Mouse (Mus musculus) liver, embryonic 16.5 days (tissue): ENCODE measurements around the gene Nup160. TPM values are rescaled to one million over a fixed set of nuclear protein-coding genes. Genes with fewer than 3 reads are reported as not detected.

Source experiments
- ATAC-seq: fragments of 200-750 bp; cut with Nextera tagmentation; 2 replicates; pipeline ENCODE4 v1.8.0; 2017; ENCODE audit warnings: low read depth, mild to moderate bottlenecking, moderate number of reproducible peaks, moderate library complexity
- H3K27ac ChIP-seq: fragments of 300-500 bp; sonication (generic); 2 replicates; pipeline ENCODE4 v1.5.1; 2014; ENCODE audit warnings: mild to moderate bottlenecking, low read length
- H3K27me3 ChIP-seq: fragments of 300-500 bp; sonication (generic); 2 replicates; pipeline ENCODE4 v1.6.1; 2014; ENCODE audit warnings: low read depth, low read length, mixed read lengths; ENCODE audit not compliant: control insufficient read depth, insufficient read depth
- H3K36me3 ChIP-seq: fragments of 300-500 bp; sonication (generic); 2 replicates; pipeline ENCODE4 v1.6.1; 2014; ENCODE audit warnings: mild to moderate bottlenecking; ENCODE audit not compliant: control insufficient read depth, insufficient read depth
- H3K4me1 ChIP-seq: fragments of 300-500 bp; sonication (generic); 2 replicates; pipeline ENCODE4 v1.6.1; 2014; ENCODE audit warnings: low read depth, low read length, mixed read lengths; ENCODE audit not compliant: control insufficient read depth
- H3K4me2 ChIP-seq: fragments of 300-500 bp; sonication (generic); 2 replicates; pipeline ENCODE4 v1.6.1; 2014; ENCODE audit warnings: low read depth, low read length, mixed read lengths
- H3K4me3 ChIP-seq: fragments of 300-500 bp; sonication (generic); 2 replicates; pipeline ENCODE4 v1.5.1; 2014; ENCODE audit warnings: low read depth, mild to moderate bottlenecking, low read length
- H3K9ac ChIP-seq: fragments of 300-500 bp; sonication (generic); 2 replicates; pipeline ENCODE4 v1.6.1; 2014; ENCODE audit warnings: low read depth, low read length
- H3K9me3 ChIP-seq: fragments of 300-500 bp; sonication (generic); replicated peaks from 2 replicates; pipeline ENCODE4 v1.6.1; 2016; ENCODE audit warnings: low read length; ENCODE audit not compliant: control insufficient read depth
- WGBS: fragments of 180-500 bp; shearing (Covaris S2); extraction: QIAGEN DNeasy Blood & Tissue Kit; methylation state at CpG from one replicate; pipeline ENCODE4 v1.1.7; 2014; ENCODE audit not compliant: insufficient replicate concordance; 5-methylcytosine and 5-hydroxymethylcytosine counted together
- polyA plus RNA-seq: library from polyadenylated mRNA; unstranded; fragments of >200 nt; fragmentation: Nextera tagmentation; extraction: Ambion mirVana; gene quantifications from 2 replicates; pipeline ENCODE4 v1.2.1, GENCODE M21; 2015

Gene Nup160
- polyA plus RNA-seq, 1 experiment from 2014 or later = 27.6 TPM

DNA sequence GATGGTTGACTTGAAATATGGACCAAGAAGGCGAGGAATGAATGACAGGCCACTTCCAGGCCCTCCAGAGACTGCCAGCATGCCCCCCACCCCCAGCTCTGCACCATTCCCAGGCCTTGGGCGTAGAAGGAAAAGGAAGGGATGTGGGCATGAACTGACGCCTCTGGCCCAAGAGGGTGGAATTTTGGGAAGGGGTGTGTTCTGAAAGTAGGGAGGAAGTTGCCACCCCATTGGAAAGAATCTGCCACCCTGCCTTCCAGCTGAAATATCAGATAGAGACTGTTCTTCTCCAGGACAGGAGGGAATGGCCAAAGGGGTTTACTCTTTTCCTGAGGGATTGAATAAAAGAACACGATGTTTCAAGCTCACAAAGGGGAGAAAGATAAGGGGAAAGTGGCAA, 18.4 kb upstream of the Nup160 start:
- no peaks in the 10 kb centered on the region for H3K27me3 ChIP-seq
- no peak for ATAC-seq
- no peaks in the 10 kb centered on the region for H3K36me3 ChIP-seq
- no peak overlapping the region for H3K4me2 ChIP-seq
- peaks cover 34% of the 10 kb centered on the region for H3K4me1 ChIP-seq
- H3K4me3 ChIP-seq = no peak overlapping the region
- H3K27ac ChIP-seq = no peak overlapping the region
- whole genome bisulfite sequencing = 51% methylated on average over 4 of the region's 4 CpGs
- H3K9ac ChIP-seq = no peak overlapping the region
- no peaks in the 10 kb centered on the region for H3K9me3 ChIP-seq

- Histone ChIP-seq H3K27ac (no peak overlapping the region), H3K9me3 (no peaks in the 10 kb centered on the region), H3K27me3 (no peaks in the 10 kb centered on the region), H3K4me3 (no peak overlapping the region), H3K4me1 (peaks cover 34% of the 10 kb centered on the region), H3K4me2 (no peak overlapping the region), H3K9ac (no peak overlapping the region), H3K36me3 (no peaks in the 10 kb centered on the region)
- no peak for ATAC-seq
- WGBS = 64% methylated on average over 1 of the region's 1 CpGs
Observed at GRCm38 (mm10) chr2:90659016-90659415, 18.0 kb upstream of the Nup160 start.

- Histone ChIP-seq H3K4me3 (no peak overlapping the region), H3K27me3 (no peaks in the 10 kb centered on the region), H3K36me3 (no peaks in the 10 kb centered on the region), H3K9me3 (no peaks in the 10 kb centered on the region), H3K4me1 (peaks cover 34% of the 10 kb centered on the region), H3K27ac (no peak overlapping the region; the same call in 1 of the 2 replicates), H3K9ac (no peak overlapping the region), H3K4me2 (no peak overlapping the region)
- WGBS = 74% methylated on average over 3 of the region's 3 CpGs
- no peak for ATAC-seq
Observed at GRCm38 (mm10) chr2:90659639-90660038, 17.4 kb upstream of the Nup160 start.

GRCm38 (mm10) chr2:90660947-90661346, 16.1 kb upstream of the Nup160 start:
- WGBS = 25% methylated on average over 1 of the region's 1 CpGs
- Histone ChIP-seq H3K9ac (0 out of 2 replicates have a peak overlapping the region, but pooled peaks have one; percentile 14), H3K4me2 (peak overlapping the region; percentile 43), H3K36me3 (no peaks in the 10 kb centered on the region), H3K4me3 (no peak overlapping the region), H3K27ac (peak overlapping the region; percentile 90), H3K4me1 (peaks cover 34% of the 10 kb centered on the region), H3K27me3 (no peaks in the 10 kb centered on the region), H3K9me3 (no peaks in the 10 kb centered on the region)
- peak; percentile 54 for ATAC-seq

- no peaks in the 10 kb centered on the region for H3K36me3 ChIP-seq
- H3K9ac ChIP-seq = peak overlapping the region; percentile 44
- peak overlapping the region; percentile 90 for H3K27ac ChIP-seq
- WGBS = 4% methylated on average over 3 of the region's 3 CpGs
- no peaks in the 10 kb centered on the region for H3K27me3 ChIP-seq
- no peak overlapping the region for H3K4me3 ChIP-seq
- H3K9me3 ChIP-seq = no peaks in the 10 kb centered on the region
- peaks cover 34% of the 10 kb centered on the region for H3K4me1 ChIP-seq
- peak; percentile 98 for ATAC-seq
- H3K4me2 ChIP-seq = peak overlapping the region; percentile 47
Observed at GRCm38 (mm10) chr2:90661426-90661825, 15.6 kb upstream of the Nup160 start.

GRCm38 (mm10) chr2:90666591-90667387, 10.2 kb upstream of the Nup160 start:
- H3K4me1 ChIP-seq = peaks cover 23% of the 10 kb centered on the region
- H3K4me3 ChIP-seq = no peak overlapping the region
- ATAC-seq = no peak
- no peaks in the 10 kb centered on the region for H3K27me3 ChIP-seq
- H3K9me3 ChIP-seq = 0 out of 2 replicates have a peak, but pooled peaks cover 2% of the 10 kb centered on the region
- H3K4me2 ChIP-seq = peak overlapping the region; percentile 56
- H3K27ac ChIP-seq = peak overlapping the region; percentile 25; the same call in 1 of the 2 replicates
- WGBS = 54% methylated on average over 11 of the region's 11 CpGs
- no peaks in the 10 kb centered on the region for H3K36me3 ChIP-seq
- no peak overlapping the region for H3K9ac ChIP-seq

DNA sequence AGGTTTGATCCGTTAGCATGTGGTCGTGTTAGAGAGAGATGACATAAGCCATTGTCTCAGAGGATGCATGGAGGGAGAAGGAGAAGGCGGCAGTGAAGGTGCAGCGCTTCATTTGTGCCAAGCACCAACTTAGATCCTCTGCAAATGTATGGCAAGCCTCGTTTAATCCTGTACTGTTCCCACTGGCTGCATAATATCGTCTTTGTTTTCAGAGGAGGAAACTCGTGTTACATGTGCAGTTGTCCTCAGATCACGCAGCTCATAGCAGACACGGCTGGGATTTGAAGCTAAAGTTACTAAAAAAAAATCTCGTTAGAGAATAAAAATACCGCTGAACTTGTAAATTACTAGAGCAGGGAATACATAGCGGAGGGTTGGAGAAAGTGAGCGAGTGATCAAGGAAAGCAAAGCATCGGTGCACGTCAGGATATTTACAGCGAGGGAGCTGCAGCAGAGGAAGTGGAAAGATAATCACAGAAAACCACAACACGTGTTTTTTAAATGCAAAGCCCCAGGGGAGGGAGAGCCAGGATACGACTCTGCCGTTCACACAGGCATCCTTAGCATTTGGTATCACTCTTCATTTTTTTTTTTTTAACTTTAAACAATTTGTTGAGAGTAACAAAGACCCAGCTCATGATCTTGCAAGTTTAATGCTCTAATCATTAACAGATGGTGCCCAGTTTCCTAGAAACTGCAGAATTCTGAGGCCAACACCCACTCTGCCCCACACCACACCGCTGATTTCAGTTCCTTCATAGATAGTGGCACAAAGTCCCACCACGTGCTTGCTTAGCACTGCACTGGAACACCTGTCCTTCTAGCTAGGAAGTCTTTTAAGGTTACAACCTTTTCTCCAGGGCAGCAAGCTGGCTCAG, 9.4 kb upstream of the Nup160 start:
- no peaks in the 10 kb centered on the region for H3K36me3 ChIP-seq
- H3K9me3 ChIP-seq = 0 out of 2 replicates have a peak, but pooled peaks cover 2% of the 10 kb centered on the region
- H3K4me1 ChIP-seq = peaks cover 21% of the 10 kb centered on the region
- WGBS = 16% methylated on average over 21 of the region's 21 CpGs
- peak overlapping the region; percentile 25; the same call in 1 of the 2 replicates for H3K9ac ChIP-seq
- peak overlapping the region; percentile 17; the same call in 1 of the 2 replicates for H3K4me3 ChIP-seq
- peak overlapping the region; percentile 56 for H3K4me2 ChIP-seq
- ATAC-seq = peak; percentile 89
- no peaks in the 10 kb centered on the region for H3K27me3 ChIP-seq
- peak overlapping the region; percentile 62 for H3K27ac ChIP-seq

GRCm38 (mm10) chr2:90670343-90670742, 6.7 kb upstream of the Nup160 start:
- H3K27me3 ChIP-seq = no peaks in the 10 kb centered on the region
- H3K4me1 ChIP-seq = peaks cover 21% of the 10 kb centered on the region
- no peak overlapping the region for H3K27ac ChIP-seq
- ATAC-seq = no peak
- H3K36me3 ChIP-seq = no peaks in the 10 kb centered on the region
- no peak overlapping the region for H3K9ac ChIP-seq
- WGBS = 77% methylated on average over 6 of the region's 6 CpGs
- no peak overlapping the region for H3K4me2 ChIP-seq
- no peak overlapping the region for H3K4me3 ChIP-seq
- H3K9me3 ChIP-seq = 0 out of 2 replicates have a peak, but pooled peaks cover 2% of the 10 kb centered on the region
